Mouse (Mus musculus) kidney, embryonic 14.5 days (tissue): ENCODE data around the gene Asb3. TPM values are rescaled to one million over a fixed set of nuclear protein-coding genes. Genes with fewer than 3 reads are reported as not detected.

Experiments
- polyA plus RNA-seq: library from polyadenylated mRNA; unstranded; fragments of >200 nt; fragmentation: Nextera tagmentation; extraction: Ambion mirVana; gene quantifications from 2 replicates; pipeline ENCODE4 v1.2.1, GENCODE M21; 2014

The Asb3 gene
- polyA plus RNA-seq, 1 experiment from 2014 or later, result 31.0 TPM

Other genes with a start within 250 kb of the Asb3 start
- 22.2 and 34.9 TPM in 2 replicates for gene Acyp2, start 235.8 kb upstream of the Asb3 start, polyA plus RNA-seq
- gene Psme4, start 113.7 kb upstream of the Asb3 start, polyA plus RNA-seq, result 34.0 and 35.5 TPM in 2 replicates
- gene Gpr75, start 58 bp upstream of the Asb3 start, polyA plus RNA-seq, result 0.09 TPM in 2 replicates
- 13.9 and 14.9 TPM in 2 replicates for gene Erlec1, start 68.9 kb downstream of the Asb3 start, polyA plus RNA-seq
- gene Chac2, start 100.9 kb downstream of the Asb3 start, polyA plus RNA-seq, result 14.2 and 17.1 TPM in 2 replicates